Mouse (Mus musculus) left cerebral cortex, adult 11 months (tissue): ENCODE measurements at regions not wholly inside any gene's neighbourhood (a gene's known extent, or its start where the extent isn't known, plus 50 kb on each side); places are given as distances from the start of the nearest gene placed in this dataset.

Source experiments
- DNase-seq: peaks from one replicate; pipeline ENCODE4 v3.0.0; 2022; ENCODE audit warnings: low spot score

GRCm38 (mm10) chr9:47391669-47392068 lies 138.3 kb upstream of the Cadm1 start:
- DNase-seq: no peak

DNA sequence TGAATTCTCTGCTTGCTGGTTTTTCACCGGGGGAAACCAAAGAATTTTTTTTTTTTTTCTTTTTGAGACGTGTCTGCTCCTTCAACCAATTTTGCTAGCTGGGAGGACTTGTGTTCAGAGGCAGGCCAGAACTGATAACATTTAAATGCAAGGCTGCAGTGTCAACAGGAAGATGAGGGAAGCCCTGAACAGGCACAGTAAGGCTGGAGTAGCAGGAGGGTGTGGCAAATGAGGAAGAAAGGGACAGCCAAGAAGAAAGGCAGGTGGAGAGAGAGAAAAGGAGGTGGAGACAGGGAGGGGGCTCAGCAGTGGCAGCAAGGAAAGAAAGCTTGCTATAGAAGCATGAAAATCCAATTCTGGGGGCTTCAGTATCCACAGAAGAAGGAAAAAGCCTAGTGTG lies 130.4 kb upstream of the Cadm1 start:
- DNase-seq: no peak

DNA sequence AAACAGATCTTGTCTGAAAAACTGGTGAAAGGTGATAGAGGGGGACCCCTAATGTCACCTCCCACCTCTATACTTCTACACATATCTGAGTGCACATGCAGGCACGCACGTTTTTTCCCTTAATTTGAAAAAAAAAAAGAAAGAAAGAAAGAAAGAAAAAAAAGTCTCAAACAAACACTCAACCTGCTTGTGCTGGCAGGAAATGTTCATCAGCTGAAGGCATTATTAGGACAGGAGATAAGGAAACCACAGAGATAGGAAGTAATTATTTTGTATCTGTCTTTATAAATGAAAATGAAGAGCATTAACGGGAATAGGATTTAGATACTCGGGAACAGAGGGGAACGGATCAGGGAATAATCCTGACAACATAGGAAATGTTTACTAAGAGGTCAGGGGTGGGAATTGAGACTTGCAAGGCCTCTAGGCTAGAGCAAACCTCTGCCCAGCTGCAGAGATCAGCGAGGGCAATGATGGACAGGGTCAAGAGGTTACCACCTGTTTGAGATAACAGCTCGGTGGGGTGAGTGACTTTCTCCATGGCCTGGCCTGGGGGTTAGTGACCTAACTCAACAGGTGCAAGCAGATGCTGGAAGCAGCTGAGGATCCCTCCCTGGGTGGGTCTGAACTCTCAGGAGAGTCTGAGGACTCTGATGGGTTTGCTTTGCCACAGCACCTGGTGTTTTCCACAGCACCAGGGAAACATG lies 129.7 kb upstream of the Cadm1 start:
- DNase-seq: no peak

GRCm38 (mm10) chr9:47401511-47401910 lies 128.5 kb upstream of the Cadm1 start:
- DNase-seq: no peak

DNA sequence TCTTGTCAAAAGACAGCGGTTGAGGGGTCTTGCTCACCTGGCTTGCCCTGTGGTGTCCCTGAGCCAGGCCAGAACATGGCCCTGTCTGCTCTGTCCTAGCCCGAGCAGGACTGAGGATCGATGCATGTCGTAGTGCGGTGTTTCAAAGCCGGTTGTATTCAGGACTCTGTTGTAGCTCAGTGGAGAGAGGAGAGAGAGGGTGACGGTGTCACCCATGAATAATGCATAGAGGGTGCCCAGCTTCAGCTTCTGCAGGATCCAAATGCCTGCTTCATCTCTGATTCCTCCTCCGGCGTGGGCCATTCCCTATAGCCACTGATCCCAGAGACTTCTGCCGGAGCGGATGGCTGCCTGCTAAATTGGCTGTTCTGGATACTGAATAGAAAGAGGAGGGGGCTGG lies 126.7 kb upstream of the Cadm1 start:
- DNase-seq: no peak

DNA sequence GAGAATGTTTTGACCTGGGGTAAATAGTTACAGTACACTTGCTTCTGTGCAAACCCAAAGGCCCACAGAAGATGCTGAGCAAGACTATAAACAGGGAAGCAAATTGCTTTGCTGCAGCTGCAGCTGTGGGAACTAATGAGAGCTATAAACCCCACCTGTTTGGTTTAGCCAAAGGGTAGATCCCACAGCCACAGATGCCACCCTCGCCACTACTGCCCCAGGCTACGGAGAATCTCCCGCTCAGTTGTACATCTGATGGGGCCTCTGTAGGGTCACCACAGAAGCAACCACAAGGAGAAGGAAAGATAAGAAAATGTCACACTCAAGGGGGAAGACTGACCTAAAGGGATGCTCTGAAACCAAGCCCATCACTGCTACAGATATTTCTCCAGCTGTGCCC lies 125.2 kb upstream of the Cadm1 start:
- DNase-seq: no peak

DNA sequence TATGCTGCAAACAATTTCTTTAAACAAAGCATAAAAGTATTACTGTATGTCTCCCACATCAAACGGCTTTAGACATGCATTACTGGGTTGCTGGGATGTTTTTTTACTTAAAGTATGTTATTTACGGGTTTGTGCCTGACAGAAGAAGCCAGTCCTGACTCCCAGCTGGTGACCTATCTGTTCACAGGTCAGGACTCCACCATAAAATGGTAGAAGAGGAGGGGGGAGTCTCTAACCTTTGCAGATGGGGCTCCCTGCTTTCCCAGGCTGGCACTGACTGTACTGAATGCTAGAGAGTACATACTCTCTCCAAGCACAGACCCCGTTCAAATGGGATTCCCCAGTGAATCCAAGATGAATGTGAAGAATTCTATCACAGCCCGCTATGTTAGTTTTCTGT lies 124.4 kb upstream of the Cadm1 start:
- no peak for DNase-seq

- DNase-seq: no peak
Observed at GRCm38 (mm10) chr9:47407007-47407670, 122.8 kb upstream of the Cadm1 start.

DNA sequence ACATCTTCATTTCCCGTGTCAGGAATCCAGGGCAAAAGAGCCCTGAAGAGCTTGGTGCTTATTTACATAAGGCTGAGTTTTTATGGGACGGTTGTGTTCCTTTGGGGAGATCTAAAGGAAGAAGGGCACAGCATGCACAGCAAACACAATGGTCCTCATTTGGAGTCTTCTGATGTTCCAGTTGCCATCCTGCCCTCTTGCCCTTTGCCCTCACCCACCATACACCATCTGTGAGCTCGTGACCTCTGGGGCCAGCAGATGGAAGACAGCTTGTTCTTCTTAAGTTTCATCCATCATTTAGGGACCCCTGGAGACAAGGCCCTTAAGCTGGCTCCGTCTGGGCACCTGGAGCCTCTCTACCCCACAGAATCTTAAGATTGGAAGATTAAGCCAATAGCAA lies 121.9 kb upstream of the Cadm1 start:
- DNase-seq: no peak

- no peak for DNase-seq
Observed at GRCm38 (mm10) chr9:47409579-47409978, 120.4 kb upstream of the Cadm1 start.

DNA sequence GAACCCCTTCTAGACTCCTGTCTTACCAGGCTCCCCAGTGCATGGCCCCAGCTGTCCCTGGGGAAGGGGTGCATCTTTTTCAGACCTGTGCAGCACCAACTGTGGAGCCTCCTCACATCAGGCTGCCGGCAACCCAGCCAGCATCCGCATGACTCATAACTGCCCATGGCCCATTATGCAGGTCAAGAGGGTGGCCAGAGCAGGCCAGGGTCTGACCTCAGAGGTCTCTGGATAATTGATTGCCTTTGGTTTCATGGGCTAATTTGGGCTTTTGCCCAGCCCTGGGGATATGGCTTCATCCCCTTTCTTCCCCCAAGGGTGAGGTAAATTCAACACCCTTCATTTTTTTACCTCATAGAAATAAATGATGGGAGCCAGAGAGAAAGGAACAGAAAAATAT lies 117.2 kb upstream of the Cadm1 start:
- no peak for DNase-seq

- DNase-seq: no peak
Observed at GRCm38 (mm10) chr9:47414350-47414988, 115.5 kb upstream of the Cadm1 start.

DNA sequence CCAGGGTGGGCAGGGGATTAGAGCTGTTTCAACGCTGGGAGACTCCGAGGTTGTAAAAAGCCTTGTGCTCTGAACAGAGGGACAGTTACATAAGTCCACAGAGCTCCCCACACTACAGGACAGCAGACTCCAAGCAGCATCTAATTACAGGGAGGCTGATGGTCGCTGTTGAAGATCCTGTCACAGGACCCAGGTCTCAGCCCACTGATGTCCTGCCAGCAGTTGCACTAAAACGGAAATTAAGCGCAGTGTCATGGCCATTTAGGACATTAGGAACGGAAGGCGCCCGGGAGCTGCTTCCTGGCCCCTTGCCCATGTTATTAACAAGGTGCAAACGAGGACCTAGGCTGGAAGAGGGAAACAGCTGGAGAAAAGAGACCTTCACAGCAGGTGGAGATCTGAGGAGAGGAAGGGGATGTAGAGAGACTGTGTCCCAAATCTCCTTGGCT lies 107.8 kb upstream of the Cadm1 start:
- peak; percentile 17 for DNase-seq

DNA sequence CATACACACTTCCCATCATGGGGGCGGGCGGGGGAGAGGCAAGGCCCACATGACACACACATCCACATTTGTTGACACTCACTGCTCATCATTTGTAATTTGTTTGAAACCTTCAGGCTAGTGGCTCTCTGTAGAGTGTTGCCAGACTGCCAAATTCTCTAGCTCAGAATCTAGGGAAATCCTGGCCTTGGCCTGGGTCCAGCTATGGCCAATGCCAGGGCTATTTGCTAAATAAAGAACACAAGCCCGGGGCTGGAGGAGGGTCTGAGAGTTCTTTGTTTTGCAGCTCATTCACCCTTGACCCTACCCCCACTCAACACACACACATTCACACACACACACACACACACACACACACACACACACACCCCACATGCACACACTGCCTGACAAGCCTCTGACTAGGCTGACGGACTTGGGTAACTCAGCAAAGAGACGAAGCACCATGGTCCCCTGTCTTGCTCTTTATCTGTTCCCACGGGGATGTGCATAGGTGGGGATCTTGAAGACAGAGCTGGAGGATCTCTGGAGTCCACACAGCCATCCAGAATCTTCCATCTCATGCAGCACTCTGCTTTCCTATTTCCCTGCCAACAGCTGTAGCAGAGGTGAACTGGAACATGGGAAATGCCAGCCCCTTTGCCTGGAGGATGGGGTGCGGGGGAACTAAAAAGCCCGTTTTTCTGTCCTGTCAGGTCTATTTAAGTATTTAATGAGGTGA lies 107.1 kb upstream of the Cadm1 start:
- peak; percentile 48 for DNase-seq

DNA sequence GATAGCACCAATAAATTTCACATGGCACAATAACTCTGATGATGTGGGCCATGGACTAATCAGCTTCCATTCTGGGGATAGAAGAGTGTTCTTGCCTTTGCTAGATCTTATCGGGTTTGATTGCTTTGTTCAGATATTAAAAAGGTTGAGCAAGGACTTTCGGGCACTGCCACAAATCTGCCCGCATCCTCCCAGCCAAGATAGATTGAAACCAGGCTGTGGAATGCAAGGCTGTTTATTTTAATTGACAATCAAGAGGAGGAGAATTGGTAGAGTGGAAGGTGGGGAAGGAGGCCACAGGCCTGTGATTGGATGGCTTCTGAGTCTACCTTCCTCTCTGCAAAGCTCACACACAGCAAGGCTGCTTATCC lies 106.5 kb upstream of the Cadm1 start:
- no peak for DNase-seq

- no peak for DNase-seq
Observed at GRCm38 (mm10) chr9:47424191-47424590, 105.8 kb upstream of the Cadm1 start.

GRCm38 (mm10) chr9:47426712-47427111 lies 103.3 kb upstream of the Cadm1 start:
- no peak for DNase-seq

- DNase-seq: no peak
Observed at GRCm38 (mm10) chr9:47428710-47429341, 101.1 kb upstream of the Cadm1 start.

- DNase-seq: no peak
Observed at GRCm38 (mm10) chr9:47429691-47430090, 100.3 kb upstream of the Cadm1 start.

- DNase-seq: no peak
Observed at GRCm38 (mm10) chr9:47432715-47433114, 97.3 kb upstream of the Cadm1 start.

- DNase-seq: no peak
Observed at GRCm38 (mm10) chr9:47433185-47433584, 96.8 kb upstream of the Cadm1 start.

- DNase-seq: no peak
Observed at GRCm38 (mm10) chr9:47434091-47434490, 95.9 kb upstream of the Cadm1 start.
